Mouse (Mus musculus) midbrain, embryonic 13.5 days (tissue): ENCODE measurements around the gene Fpr2. TPM values are rescaled to one million over a fixed set of nuclear protein-coding genes. Genes with fewer than 3 reads are reported as not detected.
"Not testable (repeated sequence)": the region's sequence is repeated elsewhere in the genome, so short reads cannot be mapped to it uniquely, and the experiment has no call there.

Experiments
- ATAC-seq: fragments of 200-750 bp; cut with Nextera tagmentation; 2 replicates; pipeline ENCODE4 v1.8.0; 2017; ENCODE audit warnings: mild to moderate bottlenecking, moderate TSS enrichment, moderate library complexity
- H3K27ac ChIP-seq: fragments of 300-500 bp; sonication (generic); 2 replicates; pipeline ENCODE4 v1.5.1; 2015; ENCODE audit warnings: inconsistent platforms, mild to moderate bottlenecking, moderate library complexity
- H3K27me3 ChIP-seq: fragments of 300-500 bp; sonication (generic); 2 replicates; pipeline ENCODE4 v1.6.1; 2015; ENCODE audit warnings: mild to moderate bottlenecking, inconsistent platforms
- H3K36me3 ChIP-seq: fragments of 300-500 bp; sonication (generic); 2 replicates; pipeline ENCODE4 v1.6.1; 2015; ENCODE audit warnings: mild to moderate bottlenecking, inconsistent platforms
- H3K4me1 ChIP-seq: fragments of 300-500 bp; sonication (generic); replicated peaks from 2 replicates; pipeline ENCODE4 v1.6.1; 2015; ENCODE audit warnings: inconsistent platforms
- H3K4me2 ChIP-seq: fragments of 300-500 bp; sonication (generic); replicated peaks from 2 replicates; pipeline ENCODE4 v1.6.1; 2015; ENCODE audit warnings: moderate library complexity, mild to moderate bottlenecking, inconsistent platforms
- H3K4me3 ChIP-seq: fragments of 300-500 bp; sonication (generic); replicated peaks from 2 replicates; pipeline ENCODE4 v1.5.1; 2015; ENCODE audit warnings: mild to moderate bottlenecking, inconsistent platforms
- H3K9ac ChIP-seq: fragments of 300-500 bp; sonication (generic); replicated peaks from 2 replicates; pipeline ENCODE4 v1.6.1; 2015; ENCODE audit warnings: mild to moderate bottlenecking, inconsistent platforms
- H3K9me3 ChIP-seq: fragments of 300-500 bp; sonication (generic); 2 replicates; pipeline ENCODE4 v1.6.1; 2016; ENCODE audit warnings: mild to moderate bottlenecking, inconsistent platforms
- WGBS: fragments of 180-500 bp; shearing (Covaris S2); methylation state at CpG from one replicate; pipeline ENCODE4 v1.1.7; 2015; 5-methylcytosine and 5-hydroxymethylcytosine counted together
- polyA plus RNA-seq: library from polyadenylated mRNA; unstranded; fragments of >200 nt; fragmentation: Nextera tagmentation; extraction: Ambion mirVana; gene quantifications from 2 replicates; pipeline ENCODE4 v1.2.1, GENCODE M21; 2015

Fpr2 gene
- not detected in 2 replicates for polyA plus RNA-seq

DNA sequence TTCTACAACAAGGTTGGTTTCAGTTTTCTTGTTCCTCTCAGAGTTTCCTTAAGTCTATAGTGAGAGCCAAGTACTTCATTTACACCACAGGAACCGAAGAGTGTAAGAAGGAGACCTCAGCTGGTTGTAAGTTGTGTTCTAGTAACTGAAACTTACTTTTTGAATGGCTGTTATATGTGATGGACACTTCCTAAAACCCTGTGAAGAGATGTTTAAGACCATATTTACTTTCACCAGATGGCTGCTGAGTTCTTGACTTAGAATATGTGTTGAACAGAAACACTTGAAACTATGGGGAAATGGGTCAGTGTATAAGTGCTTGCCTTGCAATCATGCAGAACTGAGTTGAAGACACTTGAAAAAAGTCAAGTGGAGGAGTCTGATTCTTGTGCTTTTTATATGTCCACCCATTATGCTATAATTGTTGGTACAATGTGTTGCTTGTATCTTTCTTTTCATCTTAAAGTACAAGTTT is at the start of gene Fpr2, which contains the start of gene Fpr3:
TSS of gene Fpr2 (plus strand) at position 51 of the 475 bp plus-strand sequence.
TSS of gene Fpr3 (plus strand) at position 79 of the 475 bp plus-strand sequence.
- no peak for ATAC-seq

DNA sequence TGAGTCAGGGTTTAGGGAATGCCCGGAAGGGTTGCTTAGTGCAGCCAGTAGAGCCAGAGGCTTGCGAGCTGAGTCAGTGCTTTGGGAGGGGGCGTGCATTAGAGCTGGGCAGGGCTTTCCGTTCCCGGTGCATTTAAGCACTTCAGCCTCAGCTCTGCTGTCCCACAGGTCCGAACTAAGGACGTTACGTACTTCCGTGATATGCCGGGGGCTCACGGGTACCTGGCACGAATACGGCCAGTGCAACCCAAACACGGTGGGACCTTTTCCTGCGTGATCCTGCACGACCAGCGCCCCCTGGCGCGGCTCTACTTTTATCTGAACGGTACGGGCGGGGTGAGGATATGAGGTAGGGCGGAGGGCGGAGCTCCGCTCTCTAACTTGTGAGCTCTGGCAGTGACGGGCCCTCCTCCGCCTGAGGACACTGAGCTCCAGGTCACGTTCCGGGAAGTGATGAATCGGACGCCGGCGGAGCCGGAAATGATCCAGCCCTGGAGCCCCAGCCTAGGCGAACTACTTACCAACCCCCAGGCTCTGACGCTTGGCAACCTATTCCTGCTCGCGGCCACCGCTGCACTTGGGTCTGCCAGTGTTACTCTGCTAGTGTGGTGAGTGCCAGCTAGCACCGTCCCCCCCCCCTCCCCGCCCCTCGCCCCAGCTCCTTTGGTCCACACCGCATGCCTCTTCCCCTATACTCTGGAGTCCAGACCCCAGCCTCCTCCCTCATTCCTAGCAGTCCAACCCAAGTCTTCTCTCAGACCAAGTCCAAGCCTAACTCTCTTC is 49.5 kb upstream of the Fpr2 start:
- Histone ChIP-seq H3K9ac (peak overlapping the region; percentile 67), H3K36me3 (peaks cover 41% of the 10 kb centered on the region), H3K9me3 (no peaks in the 10 kb centered on the region), H3K4me3 (peak overlapping the region; percentile 46), H3K4me2 (peak overlapping the region; percentile 70), H3K4me1 (peaks cover 62% of the 10 kb centered on the region), H3K27me3 (no peaks in the 10 kb centered on the region), H3K27ac (peak overlapping the region; percentile 85)
- peak; percentile 98 for ATAC-seq
- WGBS = 1% methylated on average over 43 of the region's 43 CpGs

More for the DNA sequence above, at the start of gene Fpr2, which contains the start of gene Fpr3:
- no peak within 1 kb of the TSS for H3K27ac ChIP-seq
- no peak within 1 kb of the TSS for H3K4me3 ChIP-seq
- H3K9ac ChIP-seq = no peak within 1 kb of the TSS
- H3K36me3 ChIP-seq = no peaks in the 10 kb centered on the region
- no peak within 1 kb of the TSS for H3K4me2 ChIP-seq
- 62% methylated on average over 1 of the region's 1 CpGs for WGBS
- H3K9me3 ChIP-seq = no peaks in the 10 kb centered on the region
- no peaks in the 10 kb centered on the region for H3K4me1 ChIP-seq
- H3K27me3 ChIP-seq = no peaks in the 10 kb centered on the region

GRCm38 (mm10) chr17:17839276-17839675 is 48.3 kb upstream of the Fpr2 start:
- Histone ChIP-seq H3K9ac (no peak overlapping the region), H3K36me3 (peaks cover 35% of the 10 kb centered on the region), H3K4me2 (no peak overlapping the region; the same call in 1 of the 2 replicates), H3K4me3 (peak overlapping the region; percentile 46; the same call in 1 of the 2 replicates), H3K27ac (no peak overlapping the region), H3K9me3 (no peaks in the 10 kb centered on the region), H3K4me1 (peaks cover 51% of the 10 kb centered on the region), H3K27me3 (no peaks in the 10 kb centered on the region)
- WGBS = 99% methylated on average over 2 of the region's 2 CpGs
- no peak for ATAC-seq

DNA sequence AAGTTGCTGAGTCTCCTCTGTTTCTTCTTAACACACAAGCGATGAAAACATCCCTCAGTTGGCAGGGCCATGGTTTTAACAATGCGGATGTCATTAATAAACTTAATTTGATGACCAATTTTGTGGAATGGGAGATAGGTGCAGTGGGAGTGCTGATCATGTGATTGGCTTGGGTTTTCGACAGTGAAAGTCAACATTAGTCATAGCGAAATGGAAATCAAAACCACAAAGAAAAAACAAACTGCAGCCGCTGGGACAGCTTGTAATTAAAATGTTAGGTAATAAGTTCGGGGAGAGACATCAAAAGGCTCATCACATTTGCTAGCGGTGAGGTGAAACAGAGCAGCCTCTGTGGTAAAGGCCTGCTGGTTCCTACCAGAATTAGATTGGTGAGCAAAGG is 46.8 kb upstream of the Fpr2 start:
- H3K27ac ChIP-seq = no peak overlapping the region
- peaks cover 28% of the 10 kb centered on the region for H3K36me3 ChIP-seq
- 94% methylated on average over 7 of the region's 7 CpGs for WGBS
- no peak for ATAC-seq
- no peak overlapping the region for H3K4me3 ChIP-seq
- no peak overlapping the region for H3K4me2 ChIP-seq
- H3K4me1 ChIP-seq = peaks cover 39% of the 10 kb centered on the region
- H3K9ac ChIP-seq = no peak overlapping the region
- H3K27me3 ChIP-seq = no peaks in the 10 kb centered on the region
- no peaks in the 10 kb centered on the region for H3K9me3 ChIP-seq

- no peak overlapping the region for H3K27ac ChIP-seq
- H3K9ac ChIP-seq = no peak overlapping the region
- 81% methylated on average over 27 of the region's 27 CpGs for WGBS
- ATAC-seq = peak; percentile 62
- peaks cover 18% of the 10 kb centered on the region for H3K36me3 ChIP-seq
- no peaks in the 10 kb centered on the region for H3K27me3 ChIP-seq
- H3K4me2 ChIP-seq = no peak overlapping the region
- no peak overlapping the region for H3K4me3 ChIP-seq
- peaks cover 10% of the 10 kb centered on the region for H3K4me1 ChIP-seq
- H3K9me3 ChIP-seq = no peaks in the 10 kb centered on the region
Observed at GRCm38 (mm10) chr17:17843534-17844261, 43.9 kb upstream of the Fpr2 start.

- not testable (repeated sequence) for ATAC-seq, H3K4me2 ChIP-seq, H3K27me3 ChIP-seq, H3K4me3 ChIP-seq, H3K4me1 ChIP-seq, H3K9ac ChIP-seq, H3K9me3 ChIP-seq, H3K27ac ChIP-seq
- WGBS = 89% methylated on average over 3 of the region's 3 CpGs
- peaks cover 15% of the 10 kb centered on the region; the same call in 1 of the 2 replicates for H3K36me3 ChIP-seq
Observed at GRCm38 (mm10) chr17:17844606-17845005, 43.0 kb upstream of the Fpr2 start.

- 73% methylated on average over 10 of the region's 10 CpGs for WGBS
- Histone ChIP-seq H3K4me1 (0 out of 2 replicates have a peak, but pooled peaks cover 2% of the 10 kb centered on the region), H3K4me2 (no peak overlapping the region), H3K9me3 (no peaks in the 10 kb centered on the region), H3K27me3 (peaks cover 11% of the 10 kb centered on the region; the same call in 1 of the 2 replicates), H3K36me3 (peaks cover 8% of the 10 kb centered on the region; the same call in 1 of the 2 replicates), H3K4me3 (no peak overlapping the region), H3K27ac (no peak overlapping the region), H3K9ac (no peak overlapping the region)
- no peak for ATAC-seq
Observed at GRCm38 (mm10) chr17:17845187-17846027, 42.2 kb upstream of the Fpr2 start.

- Histone ChIP-seq H3K4me1 (0 out of 2 replicates have a peak, but pooled peaks cover 3% of the 10 kb centered on the region), H3K27me3 (peaks cover 12% of the 10 kb centered on the region; the same call in 1 of the 2 replicates), H3K27ac (no peak overlapping the region), H3K4me3 (no peak overlapping the region), H3K4me2 (no peak overlapping the region), H3K9me3 (no peaks in the 10 kb centered on the region), H3K36me3 (no peaks in the 10 kb centered on the region), H3K9ac (no peak overlapping the region)
- 70% methylated on average over 2 of the region's 2 CpGs for WGBS
- no peak for ATAC-seq
Observed at GRCm38 (mm10) chr17:17848988-17849387, 38.6 kb upstream of the Fpr2 start.

DNA sequence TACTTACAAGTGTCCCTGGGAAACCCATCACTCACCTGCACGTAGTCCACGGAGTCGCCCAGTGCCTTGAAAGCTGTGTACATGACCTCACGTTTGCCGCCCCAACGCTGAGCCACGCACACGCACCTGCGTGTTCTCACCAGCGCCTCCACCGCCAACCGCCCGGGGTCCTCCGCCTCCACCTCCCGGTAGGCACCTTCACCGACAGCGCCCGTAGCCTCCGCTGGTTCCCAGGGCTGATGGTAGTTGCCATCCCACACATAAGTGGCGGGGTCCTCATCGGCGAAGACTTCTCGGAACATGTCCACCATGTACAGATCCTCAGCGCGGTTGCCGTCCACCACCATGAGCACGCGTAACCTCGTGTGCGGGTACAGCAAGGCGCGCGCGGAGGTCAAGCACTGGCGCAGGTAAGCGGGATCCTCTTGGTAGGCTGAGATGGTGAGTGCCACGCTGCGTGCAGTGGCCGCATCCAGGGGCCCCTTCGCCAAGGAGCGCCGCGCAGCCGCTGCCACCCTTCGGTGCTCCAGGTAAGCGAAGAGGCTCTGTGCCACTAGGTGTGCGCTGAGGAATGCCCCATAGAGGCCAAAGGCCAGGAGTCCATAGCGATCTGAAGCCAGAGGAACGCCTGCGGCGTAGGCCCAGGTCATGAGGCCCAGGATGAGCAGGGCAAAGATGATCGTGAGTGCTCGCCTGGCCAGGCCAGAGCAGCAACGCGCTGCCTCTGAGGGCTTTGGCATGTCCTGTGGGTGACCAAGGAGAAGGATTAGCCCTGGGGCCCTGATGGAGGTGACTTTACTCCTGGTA is 37.5 kb upstream of the Fpr2 start:
- 19% methylated on average over 55 of the region's 55 CpGs for WGBS
- no peak overlapping the region for H3K27ac ChIP-seq
- no peaks in the 10 kb centered on the region for H3K36me3 ChIP-seq
- H3K4me3 ChIP-seq = peak overlapping the region; percentile 20
- H3K27me3 ChIP-seq = peaks cover 12% of the 10 kb centered on the region; the same call in 1 of the 2 replicates
- H3K9me3 ChIP-seq = no peaks in the 10 kb centered on the region
- peak; percentile 51 for ATAC-seq
- H3K9ac ChIP-seq = no peak overlapping the region
- H3K4me2 ChIP-seq = peak overlapping the region; percentile 45
- 0 out of 2 replicates have a peak, but pooled peaks cover 3% of the 10 kb centered on the region for H3K4me1 ChIP-seq

GRCm38 (mm10) chr17:17855064-17855838 is 32.4 kb upstream of the Fpr2 start, which contains the start of gene Has1:
TSS of gene Has1 (minus strand) at chr17:17855205.
- peaks cover 3% of the 10 kb centered on the region; the same call in 1 of the 2 replicates for H3K27me3 ChIP-seq
- WGBS = 71% methylated on average over 8 of the region's 8 CpGs
- ATAC-seq = peak; percentile 34; the same call in 1 of the 2 replicates

More at GRCm38 (mm10) chr17:17855064-17855838, 32.4 kb upstream of the Fpr2 start, which contains the start of gene Has1:
- Histone ChIP-seq H3K36me3 (no peaks in the 10 kb centered on the region), H3K4me3 (no peak within 1 kb of the TSS), H3K4me2 (no peak within 1 kb of the TSS), H3K27ac (no peak within 1 kb of the TSS), H3K9me3 (no peaks in the 10 kb centered on the region), H3K9ac (no peak within 1 kb of the TSS), H3K4me1 (0 out of 2 replicates have a peak, but pooled peaks cover 2% of the 10 kb centered on the region)
